Mouse (Mus musculus) thymus, postnatal 14 days (tissue): ENCODE measurements around the gene Hadh.

Source experiments
- DNase-seq: peaks from one replicate; pipeline ENCODE4 v3.0.0; 2021

Hadh gene

GRCm38 (mm10) chr3:131270381-131270780 is 1.5 kb downstream of the Hadh start:
- no peak for DNase-seq

DNA sequence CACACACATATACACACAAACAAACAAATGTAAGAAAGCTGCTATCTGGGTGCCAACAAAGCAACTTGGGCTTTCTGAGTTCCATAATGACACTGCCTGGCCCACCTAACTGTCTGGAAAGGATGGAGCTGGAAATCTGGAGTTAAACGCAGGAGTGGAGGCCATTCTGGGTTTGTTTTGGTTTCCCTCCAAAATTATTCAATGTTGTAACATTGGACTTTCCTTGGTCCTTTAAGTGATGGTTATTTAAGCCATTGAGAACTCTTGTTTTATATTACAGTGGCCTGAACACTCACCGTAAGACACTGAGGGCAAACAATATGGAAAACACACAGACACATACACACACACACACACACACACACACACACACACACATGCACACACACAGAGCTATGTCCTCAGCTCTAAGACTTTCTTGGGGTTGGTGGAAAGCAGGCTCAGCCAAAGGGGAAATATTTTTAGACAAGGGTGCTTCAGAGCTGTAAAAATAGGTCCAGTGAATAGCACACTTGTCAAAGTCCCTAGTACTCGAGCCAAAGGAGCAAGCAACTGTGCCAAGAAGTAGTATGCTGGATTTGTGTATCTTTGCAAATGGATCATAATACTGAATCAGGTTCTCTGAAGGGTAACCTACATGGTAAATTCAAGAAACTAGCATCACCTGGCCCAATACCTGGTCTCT is 5.4 kb downstream of the Hadh start:
- DNase-seq, result no peak

GRCm38 (mm10) chr3:131265516-131265915 is 6.4 kb downstream of the Hadh start:
- no peak for DNase-seq

DNA sequence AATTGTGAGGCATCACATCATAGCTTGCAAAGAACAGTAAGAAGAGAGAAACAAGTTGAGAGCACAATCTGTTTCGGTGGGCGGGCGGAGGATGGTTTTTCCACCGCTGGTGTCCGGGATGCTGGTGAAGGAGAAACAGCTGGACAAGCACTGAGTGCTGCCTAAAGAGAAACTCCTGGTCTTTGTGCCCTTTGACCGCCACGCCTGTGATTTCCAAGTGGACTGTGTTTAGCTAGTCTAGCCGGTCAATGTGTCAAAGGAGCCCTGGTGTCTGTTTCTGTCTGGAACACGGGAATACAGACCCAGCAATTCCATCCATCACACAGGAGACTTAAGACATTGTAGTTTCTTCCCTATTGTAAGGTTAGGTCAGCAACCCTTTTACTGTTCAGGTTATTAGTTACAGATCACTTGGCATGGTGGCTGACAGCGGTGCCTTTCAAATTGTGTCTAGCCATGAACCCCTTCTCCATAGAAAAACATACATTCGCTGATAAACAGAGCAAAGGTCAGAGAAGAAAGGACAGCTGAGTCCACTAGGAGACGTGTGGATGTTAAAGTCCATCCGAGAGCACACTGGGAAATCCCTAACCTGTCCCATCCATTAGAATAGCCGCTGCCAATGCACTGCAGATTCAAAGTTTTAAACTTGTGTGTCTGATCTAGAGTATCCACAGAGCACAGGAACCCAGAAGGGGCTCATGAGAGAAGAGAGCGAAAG is 8.0 kb downstream of the Hadh start:
- DNase-seq, result no peak

GRCm38 (mm10) chr3:131260418-131260817 is 11.5 kb downstream of the Hadh start:
- no peak for DNase-seq

DNA sequence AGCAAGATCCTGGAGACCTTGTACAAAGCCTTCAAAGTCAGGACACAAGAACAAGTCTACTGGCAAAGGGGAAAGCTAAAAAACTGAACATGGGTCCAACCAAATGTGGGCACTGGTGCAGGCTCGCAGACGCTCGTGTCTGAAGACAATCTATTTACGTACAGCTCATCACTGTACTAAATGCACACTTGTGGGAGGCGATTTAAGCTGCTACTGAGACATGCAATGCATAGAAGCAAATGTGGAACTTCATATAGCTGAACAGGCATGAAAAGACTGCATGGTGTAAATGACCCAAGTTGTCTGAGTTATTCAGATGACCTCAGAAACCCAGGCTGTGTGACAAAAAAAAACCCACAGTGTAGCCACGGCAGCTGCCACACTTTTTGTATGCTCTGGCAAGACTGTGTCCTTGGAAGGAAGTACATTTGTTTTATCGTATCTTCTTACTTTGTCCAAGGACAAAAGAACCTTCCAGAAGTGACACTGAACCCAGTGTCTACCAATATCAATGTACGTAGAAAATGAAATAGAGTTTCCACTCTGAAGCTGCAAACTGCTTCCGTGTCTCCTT is 12.4 kb downstream of the Hadh start:
- no peak for DNase-seq

- no peak for DNase-seq
Measured at GRCm38 (mm10) chr3:131258921-131259320, 13.0 kb downstream of the Hadh start.

DNA sequence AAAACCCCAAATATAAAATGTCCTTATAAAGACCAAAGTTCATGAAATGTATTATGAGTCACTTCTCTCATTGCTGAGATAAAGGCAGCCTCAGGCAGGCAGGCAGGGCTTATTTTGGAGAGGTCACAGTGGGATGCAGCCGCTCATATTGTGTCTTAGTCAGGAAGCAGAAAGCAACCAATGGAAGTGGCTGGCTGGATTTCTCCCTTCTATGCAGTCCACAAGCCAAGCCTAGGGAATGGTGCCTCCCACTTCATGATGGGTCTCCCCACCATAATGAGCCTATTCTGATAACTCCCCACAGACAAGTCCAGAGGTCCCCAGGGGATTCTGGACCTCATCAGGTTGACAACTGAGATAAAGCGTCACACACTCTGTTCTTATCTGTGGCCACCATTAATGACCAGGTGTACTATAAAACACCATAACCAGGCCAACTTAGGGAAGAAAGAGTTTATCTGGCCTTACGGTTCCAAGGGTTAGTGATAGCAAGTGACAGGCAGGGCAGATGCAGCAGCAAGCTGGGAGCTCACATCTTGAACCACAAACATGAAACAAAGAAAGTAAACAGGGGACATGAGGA is 16.4 kb downstream of the Hadh start:
- DNase-seq, result no peak

DNA sequence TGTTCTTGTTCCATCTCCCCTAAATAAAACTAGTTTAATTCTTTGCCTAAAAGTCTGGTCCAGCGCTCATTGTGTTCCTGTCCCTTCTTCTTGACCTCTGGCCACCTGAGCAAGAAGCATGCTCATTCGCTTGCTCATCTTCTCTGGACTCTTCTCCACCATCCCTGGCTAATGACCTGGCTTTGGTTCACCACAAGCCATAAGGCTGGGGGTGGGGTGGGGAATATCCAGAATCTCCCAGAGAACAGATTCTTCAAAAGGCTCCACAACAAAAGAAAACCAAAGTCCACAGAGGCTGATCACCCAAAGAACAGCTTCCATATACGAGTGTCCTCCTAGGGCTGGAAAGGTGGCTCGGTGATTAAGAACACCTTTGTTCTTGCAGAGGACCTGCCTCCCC is 16.9 kb downstream of the Hadh start:
- DNase-seq, result no peak

DNA sequence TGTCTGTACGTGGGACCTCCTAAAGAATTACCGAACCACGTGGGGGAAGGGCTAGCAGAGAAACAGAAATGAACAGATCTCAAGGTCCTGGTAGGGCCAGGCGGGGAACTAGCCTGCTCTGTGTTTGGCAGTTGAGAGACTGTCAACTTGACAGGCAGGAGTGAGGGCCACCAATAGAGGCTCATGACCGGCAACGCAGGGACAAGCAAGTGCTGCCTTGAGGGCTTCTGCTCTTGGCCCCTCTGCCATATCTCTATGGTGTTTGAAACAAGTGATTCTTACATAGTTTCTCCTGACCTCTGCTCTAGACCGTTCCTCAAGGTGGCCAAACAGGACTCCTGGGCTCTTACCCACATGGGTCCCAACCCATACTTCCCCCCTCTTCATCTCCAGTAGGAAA is 20.3 kb downstream of the Hadh start:
- DNase-seq, result no peak

GRCm38 (mm10) chr3:131250978-131251377 is 20.9 kb downstream of the Hadh start:
- DNase-seq, result no peak

GRCm38 (mm10) chr3:131250283-131250682 is 21.6 kb downstream of the Hadh start:
- no peak for DNase-seq

- no peak for DNase-seq
Measured at GRCm38 (mm10) chr3:131248444-131248843, 23.5 kb downstream of the Hadh start.

DNA sequence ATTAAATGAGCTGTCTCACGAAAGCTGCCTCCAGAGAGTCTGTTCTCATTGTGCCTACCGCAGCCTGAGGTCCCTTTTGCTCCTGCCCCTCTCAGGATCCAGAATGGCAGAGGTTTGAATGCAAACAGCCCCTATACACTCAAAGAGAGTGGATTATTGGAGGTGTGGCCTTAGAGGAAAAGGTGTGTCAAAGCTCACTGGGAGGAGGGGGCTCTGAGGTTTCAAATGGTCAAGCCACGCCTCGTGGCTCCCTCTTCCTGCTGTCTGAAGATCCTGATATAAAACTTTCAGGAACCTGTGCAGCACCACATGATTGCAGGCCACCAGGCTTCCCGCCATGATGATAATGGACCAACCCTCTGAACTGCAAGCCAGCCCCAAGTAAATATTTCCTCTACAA is 24.1 kb downstream of the Hadh start:
- no peak for DNase-seq

GRCm38 (mm10) chr3:131247447-131247846 is 24.5 kb downstream of the Hadh start:
- no peak for DNase-seq

GRCm38 (mm10) chr3:131246579-131247046 is 25.3 kb downstream of the Hadh start:
- DNase-seq, result no peak

GRCm38 (mm10) chr3:131245766-131246578 is 25.9 kb downstream of the Hadh start:
- DNase-seq, result peak; percentile 75

DNA sequence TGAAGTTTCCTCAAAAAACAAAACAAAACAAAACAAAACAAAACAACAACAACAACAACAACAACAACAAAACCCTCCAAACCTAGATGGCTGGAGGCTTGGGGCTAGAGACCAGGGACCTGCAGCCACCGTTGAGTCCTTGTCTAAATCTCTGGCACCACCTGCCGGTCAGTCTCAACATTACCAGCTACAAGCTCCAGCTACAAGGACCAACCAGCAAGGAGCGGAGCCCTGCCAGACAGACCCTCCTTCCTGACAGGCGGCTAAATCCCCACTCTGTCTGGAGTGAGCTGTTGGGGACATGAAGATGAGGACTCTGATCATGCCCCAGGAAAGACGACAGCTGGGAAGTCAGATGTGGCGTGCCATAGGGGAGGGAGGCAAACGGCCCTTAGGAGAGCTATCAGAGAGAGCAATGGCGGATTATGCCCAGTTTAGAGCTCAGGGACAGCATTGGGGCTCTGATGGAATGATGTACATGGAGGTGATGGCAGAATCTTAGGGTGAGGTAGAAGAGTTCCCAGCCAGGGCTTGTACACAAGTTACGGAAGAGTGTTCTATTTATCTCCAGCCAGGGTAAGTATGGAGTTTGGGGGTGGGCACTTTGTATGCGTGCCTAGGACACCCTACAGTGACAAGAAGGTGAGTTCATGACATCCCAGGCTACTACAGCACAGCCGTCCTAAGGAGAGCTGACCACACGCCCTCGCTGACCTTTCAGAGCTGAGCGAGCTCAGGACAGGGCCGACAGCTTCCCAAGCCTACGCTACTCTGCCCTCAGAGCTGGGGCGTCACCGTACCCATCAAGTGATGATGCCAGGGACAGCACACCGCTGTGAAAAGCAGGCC is 33.9 kb downstream of the Hadh start:
- peak; percentile 85 for DNase-seq

GRCm38 (mm10) chr3:131237061-131237460 is 34.8 kb downstream of the Hadh start:
- DNase-seq, result no peak

GRCm38 (mm10) chr3:131228083-131228482 is 43.8 kb downstream of the Hadh start:
- DNase-seq, result peak; percentile 47

DNA sequence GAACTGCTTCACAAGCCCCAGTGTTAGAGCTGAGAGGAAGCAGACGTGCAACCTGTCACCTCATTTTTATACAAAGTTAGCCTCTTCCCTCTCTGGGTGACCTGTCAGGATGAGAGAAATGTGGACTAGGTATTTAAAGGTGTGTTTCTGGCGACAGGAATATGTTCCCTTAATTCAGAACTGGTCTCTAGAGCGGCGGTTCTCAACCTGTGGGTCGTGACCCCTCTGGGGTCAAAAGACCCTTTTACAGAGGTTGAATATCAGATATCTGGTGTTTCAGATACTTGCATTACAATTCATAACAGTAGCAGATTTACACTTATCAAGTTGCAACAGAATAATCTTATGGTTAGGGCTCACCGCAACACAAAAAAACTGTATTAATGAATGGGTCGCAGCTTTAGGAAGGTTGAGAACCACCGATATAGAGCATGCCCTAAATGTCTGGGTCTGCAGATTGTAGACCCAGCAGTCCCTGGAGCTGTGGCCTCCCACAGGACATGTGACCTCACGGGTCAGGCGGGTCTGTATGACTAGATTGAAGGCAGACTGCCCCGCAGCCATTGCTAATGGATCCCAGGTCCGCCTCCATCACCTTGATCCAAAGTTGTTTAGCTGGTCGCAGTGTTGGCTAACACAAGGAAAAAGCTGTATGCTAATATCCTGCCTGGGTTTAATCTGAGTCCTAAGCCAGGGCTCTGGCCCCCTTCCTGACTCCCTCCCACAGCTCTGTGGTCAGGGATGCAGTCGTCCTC is 53.1 kb downstream of the Hadh start:
- no peak for DNase-seq
